Mouse (Mus musculus) E14TG2a.4 (cell line): ENCODE results near the gene Sema5a.

ENCODE experiments used
- H3K27me3 ChIP-seq: 2 replicates; pipeline ENCODE4 v1.6.1; 2014; ENCODE audit warnings: low read length, control low read depth; ENCODE audit not compliant: insufficient read depth
- H3K36me3 ChIP-seq: 2 replicates; pipeline ENCODE4 v1.6.1; 2014; ENCODE audit warnings: low read length, control low read depth; ENCODE audit not compliant: insufficient read depth
- H3K4me1 ChIP-seq: replicated peaks from 2 replicates; pipeline ENCODE4 v1.6.1; 2014; ENCODE audit warnings: low read depth, low read length, control low read depth
- H3K4me3 ChIP-seq: replicated peaks from 2 replicates; pipeline ENCODE4 v1.5.1; 2014; ENCODE audit warnings: mild to moderate bottlenecking, low read length
- H3K9me3 ChIP-seq: 2 replicates; pipeline ENCODE4 v1.6.1; 2014; ENCODE audit warnings: low read length, control low read depth
- CTCF ChIP-seq: conservative IDR thresholded peaks from 2 replicates; pipeline ENCODE4 v1.5.1; 2014; ENCODE audit warnings: low read length
- NANOG ChIP-seq: IDR thresholded peaks from 2 replicates; pipeline ENCODE4 v1.6.1; 2014; ENCODE audit warnings: borderline replicate concordance, low read length, mixed read lengths
- POU5F1 ChIP-seq: IDR thresholded peaks from 2 replicates; pipeline ENCODE4 v1.6.1; 2014; ENCODE audit warnings: low read length, borderline replicate concordance

Gene Sema5a

DNA sequence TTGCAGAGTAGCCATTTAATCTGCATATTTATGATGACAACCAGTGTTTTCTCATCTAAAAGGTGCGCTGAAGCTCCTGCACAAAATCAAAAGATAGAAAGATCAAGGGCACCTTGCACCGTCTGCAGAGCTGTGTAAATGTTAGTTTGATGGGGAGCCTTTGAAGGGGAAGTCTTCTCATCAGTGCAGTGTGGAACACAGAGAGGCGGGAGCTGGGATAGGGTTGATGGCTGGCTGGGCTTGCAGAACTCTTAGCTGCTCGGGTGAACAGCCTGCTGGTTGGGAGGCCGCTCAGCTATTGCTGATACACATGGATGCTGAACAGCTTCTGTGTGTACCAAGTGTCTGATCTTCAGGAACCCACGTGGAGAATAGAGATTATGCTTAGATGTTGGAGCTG is 53.9 kb downstream of the Sema5a start:
- no peak for TF ChIP-seq NANOG
- TF ChIP-seq POU5F1, result no peak
- no peak for TF ChIP-seq CTCF
- Histone ChIP-seq H3K4me1 (no peaks in the 10 kb centered on the region), H3K4me3 (no peak overlapping the region)

DNA sequence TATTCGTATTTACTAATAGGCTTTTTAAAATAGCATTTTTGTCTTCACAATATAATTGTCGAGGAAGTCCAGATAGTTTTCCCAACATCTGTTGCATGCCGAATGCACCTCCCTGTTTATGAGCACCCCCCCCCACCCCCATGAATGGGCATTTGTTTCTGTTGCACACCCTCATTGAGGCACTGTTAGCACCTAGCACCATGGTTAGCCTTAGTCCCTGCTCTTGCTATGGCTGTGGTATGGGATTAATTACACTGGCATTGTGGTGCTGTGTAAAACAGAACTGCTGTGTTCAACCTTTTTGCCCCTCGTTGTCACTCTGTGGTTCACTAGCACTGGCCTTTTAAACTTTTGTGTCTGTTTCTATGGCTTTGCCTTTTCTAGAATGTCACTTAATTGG is 56.4 kb downstream of the Sema5a start:
- no peaks in the 10 kb centered on the region for H3K36me3 ChIP-seq
- H3K9me3 ChIP-seq, result no peaks in the 10 kb centered on the region
- no peak overlapping the region for H3K4me3 ChIP-seq
- TF ChIP-seq CTCF (no peak), POU5F1 (no peak), NANOG (no peak)
- no peaks in the 10 kb centered on the region for H3K4me1 ChIP-seq
- H3K27me3 ChIP-seq, result no peaks in the 10 kb centered on the region

More for the DNA sequence above, 53.9 kb downstream of the Sema5a start:
- no peaks in the 10 kb centered on the region for H3K9me3 ChIP-seq
- no peaks in the 10 kb centered on the region for H3K36me3 ChIP-seq
- no peaks in the 10 kb centered on the region for H3K27me3 ChIP-seq

DNA sequence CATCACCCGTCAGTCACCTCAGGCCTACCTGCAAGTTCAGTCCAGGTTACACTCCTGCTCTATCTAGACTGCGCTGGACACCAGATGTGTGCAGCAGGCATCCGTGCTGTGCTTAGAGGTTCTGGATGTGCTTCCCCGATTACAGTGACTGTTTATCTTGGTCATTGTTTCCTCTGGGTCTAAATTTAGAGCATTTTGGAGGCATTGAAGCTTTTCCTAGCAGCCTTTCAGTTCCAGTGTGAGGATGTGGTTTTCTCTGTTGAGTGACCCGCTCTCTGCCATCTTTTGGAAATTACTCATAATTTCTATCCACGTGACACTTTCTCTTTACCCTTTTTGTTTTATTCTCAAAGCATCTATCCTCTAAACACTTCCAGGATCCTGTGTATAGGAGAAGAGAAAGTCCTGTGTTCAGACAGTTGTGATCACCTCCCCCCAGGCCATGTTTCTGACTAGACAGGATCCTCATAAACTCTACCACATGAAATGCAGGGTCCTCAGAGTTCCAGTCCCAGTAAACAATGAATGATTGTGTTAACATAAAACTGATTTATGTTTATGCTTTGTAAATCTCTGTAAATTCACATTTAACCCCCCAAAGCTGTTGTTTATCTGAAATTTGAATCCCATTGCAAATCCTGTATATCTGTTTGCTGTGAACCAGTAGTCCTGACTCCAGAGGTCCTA is 62.1 kb downstream of the Sema5a start:
- no peak for TF ChIP-seq NANOG
- Histone ChIP-seq H3K9me3 (no peaks in the 10 kb centered on the region), H3K4me1 (no peaks in the 10 kb centered on the region), H3K27me3 (no peaks in the 10 kb centered on the region), H3K4me3 (no peak overlapping the region), H3K36me3 (no peaks in the 10 kb centered on the region)

DNA sequence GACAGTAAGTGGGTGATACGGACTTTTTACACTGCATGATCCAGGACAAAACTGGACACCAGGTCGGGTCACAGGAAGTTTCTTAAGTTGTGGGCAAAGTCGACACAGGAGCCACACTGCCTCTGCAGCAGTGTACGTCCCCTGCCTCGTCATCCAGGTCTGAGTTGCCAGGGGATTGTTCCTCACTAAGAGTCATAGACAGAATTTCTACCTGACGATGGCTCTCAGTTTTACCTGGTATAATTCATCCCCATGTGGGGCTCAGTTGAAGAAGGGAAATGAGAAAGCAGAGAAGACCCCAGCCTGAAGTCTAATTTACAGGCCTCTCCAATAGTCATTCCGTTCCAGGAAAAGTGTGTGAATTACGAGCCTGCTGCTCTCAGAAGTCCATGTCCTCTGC is 66.2 kb downstream of the Sema5a start:
- TF ChIP-seq NANOG (no peak), CTCF (no peak), POU5F1 (no peak)
- H3K4me1 ChIP-seq, result no peaks in the 10 kb centered on the region

DNA sequence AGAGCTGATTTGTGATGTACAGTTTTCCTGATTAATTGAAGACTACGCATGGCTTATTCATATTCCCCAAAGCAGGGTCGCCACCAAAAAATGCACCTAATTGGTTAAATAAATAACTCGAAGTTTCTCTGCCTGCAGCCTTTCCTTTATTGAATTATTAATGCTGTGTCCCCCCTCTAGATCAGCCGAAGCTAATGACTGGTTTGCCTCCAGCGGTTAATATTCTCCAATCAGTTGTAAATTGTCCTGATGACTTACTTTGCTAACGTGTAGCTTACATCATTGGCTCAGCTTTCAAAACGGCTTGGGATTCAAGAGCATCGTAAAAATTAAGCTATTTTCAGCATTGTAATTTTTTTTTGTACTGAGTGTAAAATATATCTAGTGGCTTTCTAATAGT is 66.7 kb downstream of the Sema5a start:
- no peak overlapping the region for H3K4me3 ChIP-seq
- no peaks in the 10 kb centered on the region for H3K4me1 ChIP-seq
- no peaks in the 10 kb centered on the region for H3K27me3 ChIP-seq
- H3K9me3 ChIP-seq, result no peaks in the 10 kb centered on the region
- H3K36me3 ChIP-seq, result no peaks in the 10 kb centered on the region
- TF ChIP-seq NANOG (no peak), CTCF (no peak), POU5F1 (no peak)

More for the DNA sequence above, 66.2 kb downstream of the Sema5a start:
- no peaks in the 10 kb centered on the region for H3K36me3 ChIP-seq
- H3K27me3 ChIP-seq, result no peaks in the 10 kb centered on the region
- no peaks in the 10 kb centered on the region for H3K9me3 ChIP-seq
- no peak overlapping the region for H3K4me3 ChIP-seq

DNA sequence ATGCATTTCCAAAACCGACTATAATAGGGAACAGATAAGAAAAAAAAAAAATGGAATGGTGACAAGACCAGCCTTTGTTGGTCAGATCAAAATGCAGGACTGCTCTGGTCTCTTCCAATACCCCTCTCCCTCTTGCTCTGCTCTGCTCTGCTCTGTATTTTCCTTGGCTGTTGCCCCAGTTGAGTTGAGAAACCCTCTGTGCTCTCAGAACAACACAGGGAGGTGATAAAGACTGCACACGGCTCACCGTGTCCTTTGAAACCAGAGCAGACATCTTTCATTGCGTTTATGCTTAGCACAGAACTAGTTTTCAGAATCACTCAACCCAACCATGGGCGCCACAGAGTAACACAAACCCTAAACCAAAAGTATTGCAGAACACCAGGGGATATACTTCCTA is 72.5 kb downstream of the Sema5a start:
- peaks cover 8% of the 10 kb centered on the region; the same call in 1 of the 2 replicates for H3K9me3 ChIP-seq
- no peaks in the 10 kb centered on the region for H3K36me3 ChIP-seq
- H3K27me3 ChIP-seq, result no peaks in the 10 kb centered on the region
- H3K4me1 ChIP-seq, result no peaks in the 10 kb centered on the region
- no peak for TF ChIP-seq POU5F1
- TF ChIP-seq CTCF, result no peak
- no peak for TF ChIP-seq NANOG
- no peak overlapping the region for H3K4me3 ChIP-seq

DNA sequence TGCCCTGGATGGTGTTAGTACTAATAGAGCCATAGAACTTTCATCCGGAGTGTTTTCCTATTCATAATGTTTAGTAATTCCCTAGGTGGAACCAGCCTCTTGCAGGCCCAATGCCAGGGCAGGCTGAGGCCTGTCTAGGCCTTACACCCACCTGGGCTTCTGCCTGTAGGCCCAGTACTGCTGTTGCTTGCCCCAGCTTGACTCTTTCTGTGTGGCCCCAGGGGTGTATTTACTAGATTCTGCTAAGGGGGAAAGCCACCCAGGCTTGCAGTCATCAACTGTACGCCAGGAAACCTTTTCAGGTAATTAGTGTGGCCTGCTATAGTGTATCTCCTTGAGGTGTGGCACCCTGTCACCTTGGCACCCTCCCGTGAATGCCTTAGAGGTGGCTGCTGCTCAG is 76.1 kb downstream of the Sema5a start:
- Histone ChIP-seq H3K4me1 (no peaks in the 10 kb centered on the region), H3K4me3 (no peak overlapping the region), H3K27me3 (no peaks in the 10 kb centered on the region), H3K9me3 (peaks cover 8% of the 10 kb centered on the region; the same call in 1 of the 2 replicates), H3K36me3 (no peaks in the 10 kb centered on the region)
- TF ChIP-seq POU5F1 (no peak), CTCF (no peak), NANOG (no peak)

DNA sequence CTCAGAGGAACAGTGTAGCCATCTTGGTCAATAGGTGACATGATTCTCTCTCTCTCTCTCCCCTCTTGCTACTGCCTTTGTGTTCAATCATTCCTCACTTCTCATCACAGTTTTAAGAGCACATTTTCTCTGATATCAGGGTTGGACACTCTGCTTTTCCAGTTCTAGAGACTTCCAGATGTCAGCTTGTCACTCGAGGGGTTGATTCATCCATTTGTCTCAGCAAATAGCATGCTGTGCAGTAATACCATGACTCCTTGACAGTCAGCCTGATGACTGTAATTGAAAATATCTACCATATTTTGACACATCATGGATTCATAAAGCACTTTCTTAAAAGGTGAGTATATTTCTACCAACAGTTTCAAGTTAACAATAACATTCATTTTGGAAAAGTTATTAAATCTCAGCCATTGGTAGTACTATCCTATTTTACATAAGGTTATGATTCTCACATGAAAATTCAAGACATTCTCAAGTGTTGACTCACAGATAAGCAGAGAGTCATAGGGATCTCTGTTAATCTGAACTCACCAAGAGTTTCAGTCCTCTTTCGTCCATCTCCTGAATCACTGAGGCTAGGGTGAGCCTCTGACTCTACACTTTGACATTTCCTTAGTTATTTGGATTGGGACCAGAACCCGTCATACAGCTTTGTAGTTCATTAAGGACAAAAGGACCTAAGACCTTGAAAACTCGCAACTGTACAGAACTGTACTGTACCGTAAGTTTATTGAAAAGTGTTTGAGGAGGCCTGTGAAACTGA is 78.0 kb downstream of the Sema5a start:
- Histone ChIP-seq H3K36me3 (no peaks in the 10 kb centered on the region), H3K4me1 (no peaks in the 10 kb centered on the region), H3K27me3 (no peaks in the 10 kb centered on the region), H3K9me3 (peaks cover 8% of the 10 kb centered on the region; the same call in 1 of the 2 replicates), H3K4me3 (no peak overlapping the region)
- TF ChIP-seq NANOG (no peak), POU5F1 (no peak), CTCF (no peak)

DNA sequence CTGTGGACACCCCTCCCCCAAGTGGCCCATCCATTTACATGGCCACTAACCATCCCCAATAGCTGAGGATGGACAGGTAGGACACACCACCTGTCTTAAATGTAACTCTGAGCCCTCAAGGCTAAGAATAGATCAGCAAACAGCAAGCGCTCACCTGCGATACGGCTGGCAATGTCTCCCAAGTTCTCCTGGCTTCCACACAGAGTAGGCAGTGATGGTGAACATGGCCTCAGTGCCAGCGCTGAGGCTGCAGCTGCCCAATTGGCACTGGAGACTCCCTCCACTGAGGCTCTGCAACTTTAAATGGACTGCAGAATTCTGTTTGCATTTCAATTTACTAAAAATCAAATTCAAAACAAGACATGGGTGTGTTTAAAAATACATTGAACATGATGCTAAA is 78.6 kb downstream of the Sema5a start:
- no peaks in the 10 kb centered on the region for H3K27me3 ChIP-seq
- TF ChIP-seq NANOG (no peak), POU5F1 (no peak), CTCF (no peak)
- H3K9me3 ChIP-seq, result peaks cover 8% of the 10 kb centered on the region; the same call in 1 of the 2 replicates
- H3K4me3 ChIP-seq, result no peak overlapping the region
- H3K36me3 ChIP-seq, result no peaks in the 10 kb centered on the region
- no peaks in the 10 kb centered on the region for H3K4me1 ChIP-seq
